Mouse (Mus musculus) cerebellum, adult (tissue): ENCODE measurements at regions not wholly inside any gene's neighbourhood (a gene's known extent, or its start where the extent isn't known, plus 50 kb on each side); places are given as distances from the start of the nearest gene placed in this dataset.
"Not testable (repeated sequence)": the region's sequence is repeated elsewhere in the genome, so short reads cannot be mapped to it uniquely, and the experiment has no call there.

ENCODE experiments used
- ATAC-seq: cut with Nextera tagmentation; 2 replicates; pipeline ENCODE4 v1.9.2; 2017; ENCODE audit warnings: mild to moderate bottlenecking, moderate library complexity, mixed read lengths; ENCODE audit not compliant: insufficient number of reproducible peaks, low FRiP score, low TSS enrichment

GRCm38 (mm10) chr11:45396009-45396408 lies 455.8 kb upstream of the Clint1 start:
- no peak for ATAC-seq

- no peak for ATAC-seq
Observed at GRCm38 (mm10) chr11:45398188-45398587, 453.7 kb upstream of the Clint1 start.

GRCm38 (mm10) chr11:45404377-45405029 lies 447.3 kb upstream of the Clint1 start:
- ATAC-seq, result no peak

- ATAC-seq, result not testable (repeated sequence)
Observed at GRCm38 (mm10) chr11:45424066-45424465, 427.8 kb upstream of the Clint1 start.

GRCm38 (mm10) chr11:45440937-45441720 lies 410.7 kb upstream of the Clint1 start:
- no peak for ATAC-seq

GRCm38 (mm10) chr11:45446512-45446911 lies 405.3 kb upstream of the Clint1 start:
- no peak for ATAC-seq

- no peak for ATAC-seq
Observed at GRCm38 (mm10) chr11:45454234-45454633, 397.6 kb upstream of the Clint1 start.

GRCm38 (mm10) chr11:45454933-45455332 lies 396.9 kb upstream of the Clint1 start:
- ATAC-seq, result peak; percentile 96

- no peak for ATAC-seq
Observed at GRCm38 (mm10) chr11:45456724-45457123, 395.1 kb upstream of the Clint1 start.

GRCm38 (mm10) chr11:45457597-45457996 lies 394.3 kb upstream of the Clint1 start:
- ATAC-seq, result no peak

- ATAC-seq, result no peak
Observed at GRCm38 (mm10) chr11:45460000-45460792, 391.7 kb upstream of the Clint1 start.

- ATAC-seq, result no peak
Observed at GRCm38 (mm10) chr11:45464501-45464900, 387.4 kb upstream of the Clint1 start.

GRCm38 (mm10) chr11:45466350-45466749 lies 385.5 kb upstream of the Clint1 start:
- ATAC-seq, result no peak

GRCm38 (mm10) chr11:45472171-45472570 lies 379.7 kb upstream of the Clint1 start:
- peak; percentile 99 for ATAC-seq

- no peak for ATAC-seq
Observed at GRCm38 (mm10) chr11:45476917-45477316, 374.9 kb upstream of the Clint1 start.

- ATAC-seq, result no peak
Observed at GRCm38 (mm10) chr11:45485950-45486349, 365.9 kb upstream of the Clint1 start.

GRCm38 (mm10) chr11:45491021-45491967 lies 360.6 kb upstream of the Clint1 start:
- no peak for ATAC-seq

GRCm38 (mm10) chr11:45495246-45495645 lies 356.6 kb upstream of the Clint1 start:
- ATAC-seq, result no peak

GRCm38 (mm10) chr11:45508566-45508965 lies 343.3 kb upstream of the Clint1 start:
- ATAC-seq, result no peak

- ATAC-seq, result no peak
Observed at GRCm38 (mm10) chr11:45509278-45509677, 342.6 kb upstream of the Clint1 start.
